Mouse (Mus musculus) hematopoietic stem cell, adult 5-6 weeks (primary cell): Measurements from ENCODE around the gene Tor1aip1. TPM values are rescaled to one million over a fixed set of nuclear protein-coding genes. Genes with fewer than 3 reads are reported as not detected.

ENCODE experiments used
- ATAC-seq, 2 experiments: fragments of 125-278 bp in 1 of 2; replicated peaks in 1 of 2; 2 replicates each; pipeline ENCODE4 v1.8.0; 2016 to 2017; ENCODE audit warnings: inconsistent platforms in 2 of 2, mild to moderate bottlenecking in 2 of 2, moderate number of reproducible peaks in 2 of 2, low read depth in 1 of 2, moderate TSS enrichment in 1 of 2; ENCODE audit not compliant: low FRiP score in 2 of 2, poor library complexity in 2 of 2, severe bottlenecking in 2 of 2, insufficient read depth in 1 of 2, low TSS enrichment in 1 of 2
- total RNA-seq: library from RNA; stranded (forward); fragments of 172-1452, 232-1000 nt; gene quantifications from 2 replicates; pipeline ENCODE4 v1.2.3, GENCODE M21; 2017

The Tor1aip1 gene
- total RNA-seq, 1 experiment from 2014 or later, result 25.0 TPM

DNA sequence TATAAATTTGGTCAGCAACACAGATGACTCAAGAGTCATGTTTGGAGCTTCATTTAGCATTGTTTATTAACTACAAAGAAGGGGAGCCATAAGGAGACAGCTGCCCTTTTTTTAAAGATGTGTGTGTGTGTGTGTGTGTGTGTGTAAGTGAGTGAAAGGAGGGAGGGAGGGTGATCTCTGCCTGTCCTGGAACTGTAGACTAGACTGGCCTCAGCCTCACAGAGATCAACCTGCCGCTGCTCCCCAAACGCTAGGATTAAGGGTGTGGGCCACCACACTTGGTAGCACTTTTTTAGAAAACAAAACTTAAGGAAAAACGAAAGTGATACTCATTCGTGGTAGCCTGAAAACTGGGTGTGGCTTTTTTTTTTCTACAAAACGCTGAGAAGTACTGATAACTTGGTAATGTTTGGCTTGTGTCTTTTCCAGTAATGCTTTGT lies 884 bp upstream of the Tor1aip1 start:
- ATAC-seq, result no peak

DNA sequence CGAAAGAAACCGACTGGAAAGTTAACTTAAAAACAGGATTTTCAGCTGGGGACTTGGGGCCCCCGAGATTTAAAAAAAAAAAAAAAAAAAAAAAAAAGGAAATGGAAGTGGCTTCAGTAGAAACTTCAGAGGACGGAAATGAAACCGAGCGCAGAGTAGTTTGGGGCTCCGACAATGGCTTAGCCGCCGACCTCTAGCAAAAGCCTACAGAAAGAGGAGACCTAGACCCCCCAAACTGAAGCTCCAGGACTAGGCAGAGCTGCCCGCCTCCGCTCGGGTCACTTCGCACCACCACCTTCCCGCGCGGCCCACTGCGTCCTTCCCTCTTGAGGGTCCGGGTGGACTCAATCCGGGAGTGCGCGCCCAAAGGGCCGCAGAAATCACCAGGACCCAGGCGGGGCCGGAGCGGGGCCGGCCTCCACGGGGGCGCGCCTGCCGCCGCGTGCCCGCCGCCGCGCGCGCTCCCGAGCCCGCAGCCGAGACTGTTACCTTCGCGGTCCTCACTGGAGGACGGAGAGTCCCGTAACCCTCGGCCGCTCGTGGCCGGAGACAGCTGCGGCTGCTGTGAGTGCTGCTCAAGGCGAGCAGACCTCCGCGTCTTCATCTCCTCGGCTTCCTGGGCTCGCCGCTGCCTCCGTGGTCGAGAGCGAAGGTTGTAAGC lies 881 bp downstream of the Tor1aip1 start, which contains the start of gene Tor1aip2:
Gene Tor1aip2, plus strand, starts transcription at position 135 of the 661 bp plus-strand sequence.
- ATAC-seq, result peak; percentile 4 to 22; a peak in 3 of 4 replicates

DNA sequence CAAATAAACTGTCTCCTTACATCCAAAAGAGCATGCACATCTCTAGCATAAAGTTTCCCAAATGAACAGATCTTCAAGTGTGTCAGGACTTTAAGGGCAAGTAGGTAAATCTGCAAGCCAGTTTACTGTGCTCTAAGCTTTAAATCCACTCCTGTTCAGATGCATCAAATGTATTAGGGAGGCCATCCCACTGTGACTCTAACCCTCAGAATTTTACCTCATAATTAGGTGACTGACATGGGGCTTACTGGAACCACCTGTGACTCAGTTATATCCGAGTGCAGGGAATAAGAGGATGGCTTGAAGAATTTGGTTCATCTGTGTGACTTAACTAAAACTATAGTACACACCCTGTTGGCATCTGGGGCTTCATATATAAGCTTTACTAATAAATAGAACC lies 1.6 kb downstream of the Tor1aip1 start:
- no peak for ATAC-seq

DNA sequence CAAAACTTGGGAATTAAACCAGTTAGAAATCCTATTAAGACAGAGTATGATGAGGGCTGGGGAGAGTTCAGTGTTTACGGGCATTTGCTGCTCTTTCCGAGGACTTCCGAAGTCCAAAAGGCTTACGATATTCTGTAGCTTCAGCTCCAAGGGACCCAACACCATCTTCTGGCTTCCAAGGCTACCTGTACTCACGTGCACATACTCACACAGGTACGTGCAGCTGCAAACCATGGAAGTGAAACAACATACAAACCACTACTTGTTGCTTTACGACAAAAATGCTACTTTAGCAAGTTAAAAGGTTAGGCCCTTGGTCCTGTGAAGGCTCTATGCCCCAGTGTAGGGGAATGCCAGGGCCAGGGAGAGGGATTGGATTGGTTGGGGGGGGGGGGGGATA lies 2.4 kb downstream of the Tor1aip1 start:
- no peak for ATAC-seq

DNA sequence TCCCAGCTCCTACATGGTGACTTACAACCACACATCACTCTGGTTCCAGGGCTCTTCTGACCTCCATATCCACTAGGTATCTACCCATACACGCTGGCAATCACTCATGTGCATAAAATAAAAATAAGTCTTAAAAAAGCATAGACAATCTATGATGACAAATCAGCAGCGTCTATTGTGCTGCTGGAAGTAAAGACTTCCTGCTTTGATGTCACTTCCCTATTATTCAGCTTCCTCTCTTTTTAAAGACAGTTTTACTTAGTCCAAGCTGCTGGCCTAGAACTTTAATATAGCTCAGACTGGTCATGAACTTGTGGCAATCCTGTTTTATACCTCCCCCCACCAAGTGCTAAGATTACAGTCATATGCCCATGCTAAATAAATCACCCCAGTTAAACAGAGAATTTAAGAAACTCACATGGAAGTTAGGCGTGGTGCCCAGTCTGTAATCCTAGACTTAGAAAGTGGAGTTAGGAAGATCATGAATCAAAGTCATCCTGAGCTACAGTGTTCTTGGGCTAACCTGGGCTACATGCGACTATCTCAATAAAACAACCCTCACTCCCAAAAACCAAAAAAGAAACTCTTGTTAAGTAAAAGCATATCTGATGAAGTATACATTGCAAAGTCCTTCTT lies 7.8 kb downstream of the Tor1aip1 start:
- ATAC-seq, result peak; percentile 46 to 66; a peak in 2 of 4 replicates

DNA sequence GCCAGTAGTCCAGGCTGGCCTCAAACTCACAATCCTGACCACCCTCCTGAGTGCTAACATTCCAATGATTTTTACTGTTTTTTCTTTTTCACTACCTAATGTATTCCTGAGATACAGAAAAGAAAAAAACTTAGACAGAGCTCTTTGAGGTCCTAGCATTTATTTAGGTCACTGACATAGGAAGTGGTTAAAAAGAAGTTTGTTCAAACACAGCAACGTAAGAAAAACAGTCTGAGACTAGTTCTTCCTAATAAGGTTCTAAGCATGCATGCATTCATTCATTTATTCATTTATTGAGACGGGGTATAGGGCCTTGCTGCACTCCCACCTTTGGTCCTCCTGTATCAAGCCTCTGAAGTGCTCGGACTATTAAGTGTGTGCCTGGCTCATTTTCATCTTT lies 8.4 kb downstream of the Tor1aip1 start:
- ATAC-seq, result no peak

DNA sequence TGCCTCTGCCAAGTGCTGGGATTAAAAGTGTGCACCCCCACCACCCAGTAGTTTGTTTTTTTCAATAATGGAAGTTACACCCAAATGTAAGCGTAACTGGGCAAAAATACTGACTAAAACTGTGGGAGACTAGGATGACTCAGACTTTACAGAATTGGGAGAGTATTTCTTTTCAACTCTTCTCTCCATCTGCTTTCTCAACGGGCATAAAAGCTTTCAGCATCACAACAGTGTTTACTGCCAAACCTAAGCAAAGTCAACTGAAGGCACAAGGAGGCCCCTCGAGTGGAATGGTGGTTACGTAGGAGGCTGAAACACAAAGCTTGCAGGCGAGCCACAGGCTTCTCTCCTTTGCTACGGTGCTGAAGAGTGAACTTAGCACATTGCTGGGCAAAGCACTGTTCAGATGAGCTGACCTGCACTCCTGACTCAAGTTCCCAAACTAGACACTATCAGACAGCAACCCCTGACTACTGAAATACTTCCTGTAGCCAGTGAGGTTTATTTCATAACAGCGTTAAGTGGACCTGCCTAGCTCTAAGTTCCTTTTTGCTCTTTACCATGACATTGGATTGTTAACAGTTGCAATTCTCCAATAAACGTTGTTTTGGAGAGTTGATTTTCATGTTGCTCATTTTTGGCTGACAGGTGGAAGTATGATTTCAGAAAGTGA lies 11.3 kb downstream of the Tor1aip1 start:
- ATAC-seq, result peak; percentile 59 to 77; a peak in 3 of 4 replicates

DNA sequence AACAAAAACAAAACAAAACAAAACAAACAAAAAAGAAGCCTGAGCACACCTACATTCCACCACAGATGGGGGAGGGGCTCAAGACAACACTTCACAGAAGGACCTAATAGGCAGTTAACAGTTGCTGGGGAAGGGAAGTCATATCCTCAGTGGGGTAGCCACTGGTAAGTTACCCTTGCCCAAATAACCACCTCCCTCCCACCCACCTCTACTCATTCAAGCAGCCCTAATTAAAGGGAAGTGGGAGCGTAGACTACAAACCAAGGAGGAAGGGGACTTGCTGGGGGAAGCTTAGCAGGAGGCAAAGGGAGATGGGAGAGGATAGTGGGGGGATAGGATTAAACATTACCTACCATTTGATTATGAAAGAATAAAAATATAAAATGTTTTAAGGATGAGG lies 15.9 kb downstream of the Tor1aip1 start:
- ATAC-seq, result no peak

DNA sequence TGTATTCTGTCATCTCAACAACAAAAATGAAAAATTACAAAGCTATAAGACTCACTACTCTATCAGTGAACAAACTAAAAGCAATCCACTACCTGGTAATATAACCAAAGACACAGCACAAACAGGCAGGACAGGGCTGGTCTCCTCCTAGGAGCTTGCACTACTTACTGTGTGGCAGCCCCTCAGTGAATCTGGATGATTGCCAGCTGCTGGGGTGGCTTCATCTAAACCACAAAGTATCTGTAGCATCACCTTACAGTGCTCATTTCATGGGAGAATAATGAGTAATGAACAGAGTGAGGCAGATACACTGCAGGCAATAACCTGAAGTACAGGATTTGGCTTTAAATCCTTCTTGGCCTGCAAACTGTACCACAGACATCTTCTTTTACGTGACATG lies 16.5 kb downstream of the Tor1aip1 start:
- ATAC-seq, result no peak

DNA sequence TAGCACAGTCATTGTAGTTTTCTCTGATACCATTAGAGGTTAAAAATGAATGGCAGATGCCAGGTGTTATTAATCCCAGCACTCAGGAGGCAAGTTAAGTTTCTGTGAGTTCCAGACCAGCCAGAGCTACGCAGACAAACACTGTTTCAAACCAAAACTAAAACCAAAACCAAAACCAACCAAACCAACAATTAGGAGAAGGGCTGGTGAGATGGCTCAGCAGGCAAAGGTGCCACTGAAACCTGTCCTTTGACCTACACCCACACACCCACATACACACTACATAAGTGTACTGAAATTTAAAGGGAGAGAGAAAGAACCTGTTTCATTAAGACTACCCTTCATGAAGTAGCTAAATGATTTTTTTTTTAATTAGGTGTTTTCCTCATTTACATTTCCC lies 27.3 kb downstream of the Tor1aip1 start:
- ATAC-seq, result no peak

DNA sequence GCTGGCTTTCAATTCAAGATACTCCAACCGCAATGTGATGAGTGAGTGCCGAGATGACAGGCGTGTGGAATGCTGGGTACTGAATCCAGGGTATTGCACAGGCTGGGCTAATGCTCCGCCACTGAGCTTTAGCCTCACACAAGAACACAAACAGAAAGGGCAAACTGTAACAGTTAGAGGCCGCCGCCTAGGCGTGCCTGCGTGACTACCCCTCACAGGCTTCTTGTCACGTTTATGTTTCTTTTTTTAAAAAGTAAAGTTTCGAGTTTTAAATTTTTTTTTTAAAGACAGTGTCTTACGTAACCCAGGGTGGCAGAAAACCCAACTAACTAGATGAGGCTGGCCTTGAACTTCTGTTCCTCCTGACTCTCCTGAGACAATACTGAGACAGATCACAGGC lies 30.4 kb downstream of the Tor1aip1 start:
- no peak for ATAC-seq

DNA sequence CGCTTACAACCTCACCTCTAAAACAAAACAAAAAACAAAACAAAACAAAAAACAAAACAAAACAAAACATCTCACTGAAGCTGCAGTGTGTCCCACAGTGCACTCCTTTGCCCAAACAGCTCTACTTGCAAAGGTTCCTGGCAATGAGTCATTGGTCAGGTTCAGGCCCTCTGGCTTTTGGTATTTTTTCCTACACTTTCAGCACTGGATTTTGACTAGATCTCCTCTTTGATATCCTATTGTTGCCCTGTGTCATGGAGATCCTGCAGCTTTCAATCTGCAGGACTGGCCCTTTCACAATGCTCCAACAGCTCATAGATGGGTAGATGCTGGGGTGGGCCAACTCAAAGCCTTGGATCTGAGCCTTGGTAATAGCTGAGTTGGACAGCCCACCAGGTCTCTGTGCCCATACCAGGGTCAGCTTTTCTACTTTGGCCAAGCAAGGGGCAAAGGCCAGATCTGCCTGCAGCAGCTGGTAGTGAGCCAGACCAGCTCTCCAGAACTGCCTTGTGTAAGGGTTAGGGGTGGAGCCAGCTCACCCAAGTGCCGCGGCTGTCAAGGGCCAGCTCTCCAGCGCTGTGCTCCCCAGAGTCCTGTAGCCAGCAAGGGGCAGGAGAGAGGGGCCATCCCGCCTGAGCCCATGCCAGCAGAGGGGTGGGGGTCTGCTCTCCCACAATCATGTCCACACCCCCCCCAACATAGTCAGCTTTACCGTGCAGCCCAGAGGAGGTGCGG lies 32.9 kb downstream of the Tor1aip1 start:
- no peak for ATAC-seq

DNA sequence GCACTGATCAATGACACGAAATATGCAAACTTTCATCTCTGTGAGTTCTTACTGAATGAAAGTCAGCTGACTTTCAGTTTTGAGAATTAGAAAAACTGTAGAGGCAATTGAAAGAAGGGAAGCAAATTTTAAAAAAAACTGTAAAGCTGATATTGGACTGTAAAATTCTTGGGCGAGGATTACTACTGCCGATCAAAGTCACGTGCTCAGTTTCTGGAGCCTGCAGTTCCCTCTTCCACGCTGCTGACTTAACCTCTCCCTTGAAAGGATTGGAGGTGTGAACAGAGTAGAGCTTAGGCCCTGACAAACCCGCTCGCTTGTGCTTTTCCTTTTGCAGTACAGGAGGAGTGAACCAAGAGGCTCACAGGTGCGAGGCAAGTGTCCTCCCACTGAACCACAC lies 33.9 kb downstream of the Tor1aip1 start:
- ATAC-seq, result no peak

DNA sequence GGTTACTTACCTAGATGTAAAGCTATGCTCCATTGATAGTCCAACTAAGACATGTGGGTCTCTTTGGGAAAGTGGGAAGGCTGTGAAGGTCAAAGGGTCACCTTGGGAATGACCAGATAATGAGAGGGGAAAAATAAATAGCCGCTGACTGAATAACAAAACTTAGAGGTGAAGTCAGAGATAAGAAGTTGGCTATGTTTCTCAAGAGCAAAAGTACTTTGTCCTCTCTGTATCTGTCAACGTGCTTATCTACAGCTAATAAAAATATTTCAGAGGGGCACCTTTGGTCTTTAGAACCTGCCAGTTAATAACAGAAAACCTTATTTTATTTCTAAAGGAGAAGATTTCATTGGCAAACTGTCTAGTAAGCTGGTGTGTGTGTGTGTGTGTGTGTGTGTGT lies 40.7 kb downstream of the Tor1aip1 start:
- no peak for ATAC-seq

DNA sequence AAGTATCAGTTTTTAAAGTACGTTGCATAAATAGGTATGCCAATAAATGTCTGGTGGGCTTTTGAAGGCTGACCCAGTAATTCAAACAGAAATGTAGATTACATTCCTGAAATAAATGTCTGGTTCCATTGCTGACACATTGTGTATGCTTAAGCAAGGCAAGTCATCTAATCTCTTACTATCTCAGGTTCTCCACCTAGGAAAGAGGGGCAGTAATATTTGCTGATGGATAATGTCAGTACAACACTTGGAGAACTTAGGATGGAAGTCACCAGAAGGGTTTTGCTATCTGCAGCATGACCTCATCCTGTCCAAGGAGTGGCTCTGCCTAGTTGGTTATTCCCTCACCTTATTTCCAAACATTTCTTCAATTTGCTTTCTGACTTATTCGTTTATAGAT lies 41.8 kb downstream of the Tor1aip1 start:
- no peak for ATAC-seq

DNA sequence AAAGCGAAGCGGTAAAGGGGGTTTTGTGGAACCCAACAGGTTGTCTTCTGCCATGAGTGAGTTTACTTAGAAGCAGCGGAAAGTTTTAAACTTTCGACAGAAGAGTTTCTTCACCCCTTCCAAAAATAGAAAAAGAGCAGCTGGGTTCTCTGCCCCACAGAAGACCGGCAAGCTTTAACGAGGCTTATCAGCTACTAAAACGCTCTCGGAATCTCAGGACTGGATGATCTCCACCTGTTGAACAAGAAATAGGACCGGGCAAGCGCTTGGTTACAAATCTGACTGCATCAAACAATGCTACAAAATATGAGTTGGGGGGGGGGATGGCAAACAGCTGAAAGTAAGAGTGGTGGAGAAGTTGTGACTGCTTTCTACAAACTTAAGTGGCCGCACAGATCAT lies 45.9 kb downstream of the Tor1aip1 start:
- no peak for ATAC-seq

DNA sequence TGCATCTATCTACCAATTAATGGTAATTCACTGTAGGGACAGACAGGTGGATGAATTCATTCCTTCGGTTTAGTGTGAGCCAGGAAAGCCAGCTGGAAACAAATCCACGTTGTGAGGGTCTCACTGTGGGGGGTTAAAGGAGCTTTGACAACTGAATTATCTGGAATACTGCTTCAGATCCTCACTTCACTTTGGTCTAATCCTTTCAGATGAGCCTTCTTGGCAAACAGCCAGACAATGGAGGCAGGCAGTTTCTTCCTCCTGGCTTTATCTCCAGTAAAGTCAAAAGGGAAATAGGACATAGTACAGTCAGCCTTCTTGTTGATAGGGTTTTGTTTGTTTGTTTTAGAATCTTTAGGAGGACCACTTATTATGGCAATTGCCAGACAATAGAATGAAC lies 46.9 kb downstream of the Tor1aip1 start:
- no peak for ATAC-seq

DNA sequence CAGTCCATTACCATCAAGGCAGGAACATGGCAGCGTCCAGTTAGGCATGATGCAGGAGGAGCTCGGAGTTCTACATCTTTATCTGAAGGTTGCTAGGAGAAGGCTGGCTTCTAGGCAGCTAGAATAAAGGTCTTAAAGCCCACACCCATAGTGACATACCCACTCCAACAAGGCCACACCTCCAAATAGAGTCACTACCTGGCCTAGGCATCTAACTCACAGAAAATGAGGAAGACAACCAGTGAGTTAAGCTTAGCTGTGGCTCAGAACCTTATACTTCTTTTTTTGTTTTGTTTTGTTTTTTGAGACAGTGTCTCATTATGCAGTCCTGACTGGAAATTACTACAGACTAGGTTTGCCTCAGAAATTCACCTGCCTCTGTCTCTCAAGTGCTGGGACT lies 48.7 kb downstream of the Tor1aip1 start:
- no peak for ATAC-seq
